Mouse (Mus musculus): Measurements from ENCODE around the gene Cdkl1. TPM values are rescaled to one million over a fixed set of nuclear protein-coding genes. Genes with fewer than 3 reads are reported as not detected.
A peak's percentile ranks its signal among the peaks of the same experiment; 100 is the strongest.

Gene Cdkl1
- polyA plus RNA-seq, 1 experiment from 2014 or later, result 2.3 TPM

DNA sequence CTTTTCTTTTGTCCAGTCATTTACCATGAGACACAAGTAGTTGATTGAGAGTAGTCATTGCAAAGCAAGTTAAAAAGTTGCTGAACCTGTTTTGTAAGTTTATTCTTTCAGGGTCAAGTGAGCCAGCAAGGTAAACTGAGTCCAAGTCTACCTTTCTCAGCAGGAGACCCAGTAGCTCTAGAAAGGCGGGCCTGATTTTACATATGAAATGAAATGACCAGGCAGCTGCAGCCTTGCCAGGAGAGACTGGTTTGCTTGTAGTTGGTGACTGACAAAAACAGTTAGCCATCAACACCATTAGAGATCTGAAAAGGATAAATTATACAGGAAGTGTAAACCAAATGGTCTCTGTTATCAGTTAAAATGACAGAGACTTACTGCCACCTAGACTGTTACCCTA, 60.8 kb downstream of the Cdkl1 start:
- Histone ChIP-seq H3K9ac (ENCODE audit: low read length) (no peak overlapping the region), H3K27me3 (ENCODE audit: control insufficient read depth, insufficient read depth, low read length) (no peaks in the 10 kb centered on the region), H3K9me3 (ENCODE audit: control insufficient read depth, low read length) (no peaks in the 10 kb centered on the region), H3K4me2 (replicated peaks; ENCODE audit: low read depth) (no peak overlapping the region), H3K4me3 (ENCODE audit: low read depth, low read length) (no peak overlapping the region), H3K36me3 (ENCODE audit: control insufficient read depth, insufficient read depth, low read length) (no peaks in the 10 kb centered on the region), H3K27ac (replicated peaks) (no peak overlapping the region), H3K4me1 (replicated peaks; ENCODE audit: control insufficient read depth, insufficient read depth) (no peaks in the 10 kb centered on the region)
- DNase-seq (ENCODE audit: low spot score), result no peak
- ATAC-seq (ENCODE audit: low FRiP score, low TSS enrichment), result no peak
- 90% methylated on average over 1 of the region's 1 CpGs for WGBS
- TF ChIP-seq CTCF (IDR thresholded peaks at IDR 0.05; ENCODE audit: low read depth) (no peak), EP300 (optimal IDR thresholded peaks at IDR 0.05) (no peak)

DNA sequence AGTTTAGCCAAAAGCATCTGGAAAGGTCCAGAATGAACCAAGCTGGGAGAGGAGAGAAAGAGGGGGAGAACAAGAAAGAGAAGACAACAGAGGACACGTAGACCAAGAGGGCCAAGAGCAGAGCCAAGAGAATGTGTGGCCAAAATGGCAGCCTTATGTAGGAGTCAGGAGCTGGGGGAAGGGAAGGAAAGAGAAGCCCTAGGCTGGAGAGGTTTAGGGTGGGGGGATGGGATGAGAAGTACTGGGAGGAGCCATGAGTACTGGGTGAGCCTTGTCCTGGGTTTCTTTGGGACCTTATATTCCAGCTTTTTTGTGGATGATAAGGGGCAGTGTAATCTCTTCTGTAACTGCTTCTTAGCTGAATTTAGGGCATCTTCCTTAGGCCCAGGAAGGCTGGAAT, 61.8 kb downstream of the Cdkl1 start:
- no peak overlapping the region for H3K4me3 ChIP-seq (ENCODE audit: low read depth, low read length)
- no peaks in the 10 kb centered on the region for H3K9me3 ChIP-seq (ENCODE audit: control insufficient read depth, low read length)
- DNase-seq (ENCODE audit: low spot score) (no peak), ATAC-seq (ENCODE audit: low FRiP score, low TSS enrichment) (no peak)
- no peak overlapping the region for H3K27ac ChIP-seq (replicated peaks)
- no peak overlapping the region for H3K9ac ChIP-seq (ENCODE audit: low read length)
- no peaks in the 10 kb centered on the region for H3K27me3 ChIP-seq (ENCODE audit: control insufficient read depth, insufficient read depth, low read length)
- no peaks in the 10 kb centered on the region for H3K4me1 ChIP-seq (replicated peaks; ENCODE audit: control insufficient read depth, insufficient read depth)
- WGBS, result 90% methylated on average over 1 of the region's 1 CpGs
- H3K4me2 ChIP-seq (replicated peaks; ENCODE audit: low read depth), result no peak overlapping the region
- H3K36me3 ChIP-seq (ENCODE audit: control insufficient read depth, insufficient read depth, low read length), result no peaks in the 10 kb centered on the region
- TF ChIP-seq CTCF (IDR thresholded peaks at IDR 0.05; ENCODE audit: low read depth), result no peak
- TF ChIP-seq EP300 (optimal IDR thresholded peaks at IDR 0.05), result no peak

GRCm38 (mm10) chr12:69724711-69725460, 66.2 kb downstream of the Cdkl1 start, which contains the start of the genes L2hgdh and Atp5s:
Gene L2hgdh, minus strand, starts transcription at chr12:69724873.
Gene Atp5s, plus strand, starts transcription at chr12:69724950.
- Histone ChIP-seq H3K36me3 (ENCODE audit: control insufficient read depth, insufficient read depth, low read length) (no peaks in the 10 kb centered on the region), H3K27me3 (ENCODE audit: control insufficient read depth, insufficient read depth, low read length) (no peaks in the 10 kb centered on the region), H3K9ac (ENCODE audit: low read length) (peak within 1 kb of the TSS; percentile 74), H3K9me3 (ENCODE audit: control insufficient read depth, low read length) (no peaks in the 10 kb centered on the region), H3K4me2 (replicated peaks; ENCODE audit: low read depth) (peak within 1 kb of the TSS; percentile 88), H3K4me3 (ENCODE audit: low read depth, low read length) (peak within 1 kb of the TSS; percentile 72), H3K27ac (replicated peaks) (peak within 1 kb of the TSS; percentile 95), H3K4me1 (replicated peaks; ENCODE audit: control insufficient read depth, insufficient read depth) (no peaks in the 10 kb centered on the region)
- DNase-seq (ENCODE audit: low spot score) (peak; percentile 98), ATAC-seq (ENCODE audit: low FRiP score, low TSS enrichment) (peak; percentile 97)
- WGBS, result under 1% methylated on average over 60 of the region's 60 CpGs
- peak; percentile 12; the same call in 1 of the 2 replicates for TF ChIP-seq CTCF (IDR thresholded peaks at IDR 0.05; ENCODE audit: low read depth)
- TF ChIP-seq EP300 (optimal IDR thresholded peaks at IDR 0.05), result no peak

GRCm38 (mm10) chr12:69724018-69724710, 66.9 kb downstream of the Cdkl1 start:
- TF ChIP-seq EP300 (optimal IDR thresholded peaks at IDR 0.05) (no peak), CTCF (IDR thresholded peaks at IDR 0.05; ENCODE audit: low read depth) (no peak)
- H3K9me3 ChIP-seq (ENCODE audit: control insufficient read depth, low read length), result no peaks in the 10 kb centered on the region
- peak overlapping the region; percentile 74 for H3K9ac ChIP-seq (ENCODE audit: low read length)
- H3K27me3 ChIP-seq (ENCODE audit: control insufficient read depth, insufficient read depth, low read length), result no peaks in the 10 kb centered on the region
- H3K27ac ChIP-seq (replicated peaks), result peak overlapping the region; percentile 24; the same call in 1 of the 2 replicates
- H3K36me3 ChIP-seq (ENCODE audit: control insufficient read depth, insufficient read depth, low read length), result 0 out of 2 replicates have a peak, but pooled peaks cover 3% of the 10 kb centered on the region
- peak; percentile 23 for DNase-seq (ENCODE audit: low spot score)
- peak; percentile 8; the same call in 1 of the 2 replicates for ATAC-seq (ENCODE audit: low FRiP score, low TSS enrichment)
- peak overlapping the region; percentile 72 for H3K4me3 ChIP-seq (ENCODE audit: low read depth, low read length)
- H3K4me1 ChIP-seq (replicated peaks; ENCODE audit: control insufficient read depth, insufficient read depth), result no peaks in the 10 kb centered on the region
- H3K4me2 ChIP-seq (replicated peaks; ENCODE audit: low read depth), result peak overlapping the region; percentile 88
- 3% methylated on average over 24 of the region's 24 CpGs for WGBS

DNA sequence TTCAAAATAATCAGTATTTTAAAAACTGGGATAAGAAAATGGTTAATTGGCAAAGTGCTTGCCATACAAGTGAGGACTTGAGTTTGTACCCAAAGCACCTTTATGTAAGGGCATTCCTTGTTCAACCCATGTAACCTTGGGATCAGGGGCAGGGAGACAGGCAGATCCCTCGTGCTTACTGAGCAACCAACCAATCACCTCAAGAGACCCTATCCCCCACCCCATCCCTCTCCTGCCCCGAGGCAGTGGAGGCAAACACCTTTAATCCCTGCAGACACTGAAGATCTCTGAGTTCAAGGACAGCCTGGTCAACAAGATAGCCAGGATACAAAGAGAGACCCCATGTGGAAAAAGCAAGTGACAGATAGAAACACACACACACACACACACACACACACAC, 67.7 kb downstream of the Cdkl1 start:
- TF ChIP-seq CTCF (IDR thresholded peaks at IDR 0.05; ENCODE audit: low read depth) (no peak), EP300 (optimal IDR thresholded peaks at IDR 0.05) (no peak)
- Histone ChIP-seq H3K4me1 (replicated peaks; ENCODE audit: control insufficient read depth, insufficient read depth) (no peaks in the 10 kb centered on the region), H3K4me3 (ENCODE audit: low read depth, low read length) (no peak overlapping the region), H3K27me3 (ENCODE audit: control insufficient read depth, insufficient read depth, low read length) (no peaks in the 10 kb centered on the region), H3K9me3 (ENCODE audit: control insufficient read depth, low read length) (no peaks in the 10 kb centered on the region), H3K9ac (ENCODE audit: low read length) (no peak overlapping the region), H3K36me3 (ENCODE audit: control insufficient read depth, insufficient read depth, low read length) (0 out of 2 replicates have a peak, but pooled peaks cover 3% of the 10 kb centered on the region), H3K4me2 (replicated peaks; ENCODE audit: low read depth) (peak overlapping the region; percentile 88), H3K27ac (replicated peaks) (no peak overlapping the region)
- WGBS, result 50% methylated on average over 2 of the region's 2 CpGs
- ATAC-seq (ENCODE audit: low FRiP score, low TSS enrichment), result no peak
- no peak for DNase-seq (ENCODE audit: low spot score)
